Mouse (Mus musculus) 3T3-L1 (cell line): ENCODE data around the gene Arhgap15.

Experiments
- DNase-seq: peaks from one replicate; pipeline ENCODE4 v3.0.0-alpha.2; 2015; ENCODE audit warnings: low read depth, low spot score

The Arhgap15 gene

GRCm38 (mm10) chr2:44184476-44184875, 435.9 kb downstream of the Arhgap15 start:
- DNase-seq, result no peak

GRCm38 (mm10) chr2:44190749-44191148, 442.1 kb downstream of the Arhgap15 start:
- no peak for DNase-seq

GRCm38 (mm10) chr2:44192058-44192457, 443.4 kb downstream of the Arhgap15 start:
- DNase-seq, result no peak

- DNase-seq, result no peak
Measured at GRCm38 (mm10) chr2:44215506-44215905, 466.9 kb downstream of the Arhgap15 start.

DNA sequence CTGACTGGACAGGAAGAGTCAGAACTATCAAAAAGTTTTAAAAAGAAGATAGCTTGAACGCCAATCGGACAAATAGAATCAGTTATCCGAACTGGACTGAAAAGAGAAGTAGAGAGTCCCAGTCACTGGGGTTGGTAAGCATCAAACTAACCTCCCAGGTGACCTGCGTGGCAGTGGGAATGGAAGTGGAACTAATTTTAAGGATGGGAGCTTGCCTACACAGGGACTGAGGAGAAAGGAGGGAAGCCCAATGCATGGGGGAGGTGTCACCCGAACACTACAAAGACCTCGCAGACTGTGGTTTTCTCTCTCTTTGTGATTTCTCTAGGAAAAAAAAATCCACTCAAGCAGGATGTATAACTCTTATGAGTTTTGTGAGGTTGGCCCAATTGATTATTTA, 469.2 kb downstream of the Arhgap15 start:
- no peak for DNase-seq

GRCm38 (mm10) chr2:44218317-44218716, 469.7 kb downstream of the Arhgap15 start:
- DNase-seq, result no peak

- no peak for DNase-seq
Measured at GRCm38 (mm10) chr2:44221686-44222085, 473.1 kb downstream of the Arhgap15 start.

- peak; percentile 20 for DNase-seq
Measured at GRCm38 (mm10) chr2:44222176-44222753, 473.6 kb downstream of the Arhgap15 start.

DNA sequence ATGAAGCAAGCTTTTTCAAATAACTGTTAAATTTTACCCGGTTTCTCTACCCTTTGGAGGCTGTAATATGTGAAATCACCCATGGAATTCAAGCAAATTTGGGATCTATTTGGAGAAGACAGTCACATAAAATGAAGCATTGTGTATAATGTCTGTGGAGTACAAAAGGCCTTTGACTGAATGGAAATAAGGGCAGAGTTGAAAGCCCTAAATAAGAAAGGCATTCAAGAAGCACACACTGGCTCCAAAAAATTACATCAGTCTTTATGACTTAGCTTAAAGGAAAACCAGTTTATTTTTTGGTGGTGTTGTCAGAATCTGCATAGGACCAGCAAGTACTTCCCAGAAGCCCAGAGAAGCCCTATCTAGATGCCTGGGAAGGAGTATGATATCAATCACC, 486.2 kb downstream of the Arhgap15 start:
- DNase-seq, result no peak

DNA sequence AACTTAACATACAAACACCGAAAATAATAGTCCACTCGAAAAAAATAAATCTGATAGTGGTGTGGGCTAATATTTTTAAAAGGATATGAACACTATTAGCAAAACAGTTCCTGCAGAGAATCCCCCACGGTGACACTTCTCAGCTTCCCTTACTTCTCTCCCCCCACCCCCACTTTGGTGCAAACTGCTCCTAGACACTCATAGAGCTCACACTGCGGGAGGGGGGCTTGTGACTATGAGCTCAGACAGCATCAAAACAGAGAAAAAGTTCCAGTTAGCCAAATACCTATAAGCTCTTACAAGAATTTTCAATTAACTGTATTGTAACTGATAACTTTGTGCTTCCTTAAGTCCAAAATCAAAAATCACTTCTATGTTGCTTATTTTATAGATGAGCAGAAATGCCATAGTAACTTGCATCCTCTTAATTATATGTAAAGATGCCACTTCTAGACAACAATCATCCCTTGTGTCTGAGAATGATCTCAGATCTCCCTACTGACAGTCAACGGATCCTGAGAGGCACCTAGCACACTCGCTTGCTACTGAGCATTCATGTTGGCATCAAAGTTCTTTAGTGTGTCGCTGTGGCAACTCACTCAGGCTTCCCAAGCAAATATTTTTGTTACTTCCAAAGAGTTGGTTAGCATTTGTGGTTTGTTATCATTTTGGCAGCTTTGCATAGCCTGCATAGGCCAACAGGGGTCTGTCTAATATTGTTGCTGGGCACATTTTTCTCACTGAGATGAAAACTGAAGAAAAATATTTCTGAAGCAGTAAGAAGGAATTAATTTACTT, 493.2 kb downstream of the Arhgap15 start:
- peak; percentile 6 for DNase-seq

- no peak for DNase-seq
Measured at GRCm38 (mm10) chr2:44242628-44243255, 494.1 kb downstream of the Arhgap15 start.

- DNase-seq, result no peak
Measured at GRCm38 (mm10) chr2:44255343-44255742, 506.7 kb downstream of the Arhgap15 start.

DNA sequence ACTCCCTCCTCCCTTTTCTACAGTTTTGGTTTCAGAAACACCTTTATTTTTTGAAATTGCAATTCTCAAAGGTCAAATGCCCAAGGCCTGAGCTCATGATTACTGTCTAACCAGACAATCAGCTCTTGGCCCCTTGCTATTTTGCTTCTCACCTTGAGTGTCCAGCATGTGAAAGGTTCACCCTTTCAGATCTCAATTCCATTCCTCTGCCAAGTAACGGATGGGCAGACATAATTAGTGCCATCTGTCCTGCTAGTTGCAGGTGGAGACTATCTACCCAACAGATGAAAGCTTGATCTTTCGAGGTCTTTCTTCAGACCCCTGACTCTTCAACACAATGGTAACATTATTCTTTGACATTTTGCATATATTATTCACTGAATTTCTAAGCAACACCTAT, 509.3 kb downstream of the Arhgap15 start:
- no peak for DNase-seq

- no peak for DNase-seq
Measured at GRCm38 (mm10) chr2:44271455-44272346, 523.1 kb downstream of the Arhgap15 start.

- no peak for DNase-seq
Measured at GRCm38 (mm10) chr2:44272606-44273005, 524.0 kb downstream of the Arhgap15 start.

DNA sequence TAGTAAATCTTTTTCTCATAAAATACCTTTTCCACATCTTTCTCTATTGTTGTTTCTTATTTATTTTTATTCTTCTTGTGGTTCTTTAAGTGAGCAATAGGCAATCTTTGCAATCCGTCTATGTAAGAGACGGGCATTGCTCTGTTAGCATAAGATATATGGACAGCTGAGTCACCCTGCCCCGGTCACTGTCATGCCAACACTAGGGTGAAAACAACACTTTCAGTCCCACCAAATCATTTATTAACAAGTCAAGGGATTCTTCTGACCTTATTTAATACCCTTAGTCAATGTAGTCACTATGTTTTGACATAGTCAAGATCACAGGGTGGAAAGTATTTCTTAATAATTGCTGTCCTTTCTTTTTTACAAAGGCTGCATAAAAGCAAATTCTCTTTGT, 525.8 kb downstream of the Arhgap15 start:
- DNase-seq, result no peak

DNA sequence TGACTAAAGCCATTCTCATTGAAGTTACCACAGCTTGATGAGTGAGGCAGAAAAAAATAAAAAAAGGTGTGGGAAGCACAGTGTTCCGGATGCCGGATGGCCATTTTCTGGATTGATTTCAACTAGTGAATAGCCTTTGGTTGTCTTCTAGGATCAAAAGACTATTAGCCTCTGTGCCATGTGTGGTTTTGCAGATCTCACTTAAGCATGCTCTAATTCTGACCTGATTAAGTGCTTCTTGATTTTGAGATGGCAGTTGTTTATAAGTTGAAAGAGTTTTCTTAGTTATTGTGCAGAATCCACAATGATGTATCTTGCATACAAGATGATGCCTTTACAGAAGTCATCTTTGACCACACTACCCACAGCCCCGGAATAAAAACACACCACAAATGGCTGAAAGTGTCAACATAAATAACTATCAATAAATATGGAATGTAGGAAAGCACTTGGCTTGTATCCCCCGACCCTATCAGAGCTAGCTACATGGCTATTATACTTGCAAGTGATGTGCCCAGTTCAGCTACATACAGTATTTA, 537.6 kb downstream of the Arhgap15 start:
- DNase-seq, result no peak

DNA sequence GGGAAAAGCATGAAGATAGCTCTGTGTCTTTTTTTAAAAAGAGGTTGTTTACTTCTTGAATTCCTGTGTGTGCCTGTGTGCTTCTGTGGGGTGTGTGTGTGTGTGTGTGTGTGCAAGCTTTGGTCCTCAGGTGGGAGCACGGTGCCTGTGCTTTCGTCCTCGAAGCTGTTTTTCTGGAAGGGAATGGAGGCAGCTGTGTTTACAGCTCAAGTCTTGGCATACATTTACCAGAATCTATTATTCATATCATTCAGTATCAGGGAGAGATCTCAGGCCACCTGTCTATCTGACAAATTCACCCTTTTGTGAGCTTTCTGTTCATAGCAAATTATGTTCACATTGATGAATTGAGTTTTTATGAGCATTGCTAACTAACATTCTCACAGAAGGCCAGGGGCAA, 550.5 kb downstream of the Arhgap15 start:
- DNase-seq, result no peak

DNA sequence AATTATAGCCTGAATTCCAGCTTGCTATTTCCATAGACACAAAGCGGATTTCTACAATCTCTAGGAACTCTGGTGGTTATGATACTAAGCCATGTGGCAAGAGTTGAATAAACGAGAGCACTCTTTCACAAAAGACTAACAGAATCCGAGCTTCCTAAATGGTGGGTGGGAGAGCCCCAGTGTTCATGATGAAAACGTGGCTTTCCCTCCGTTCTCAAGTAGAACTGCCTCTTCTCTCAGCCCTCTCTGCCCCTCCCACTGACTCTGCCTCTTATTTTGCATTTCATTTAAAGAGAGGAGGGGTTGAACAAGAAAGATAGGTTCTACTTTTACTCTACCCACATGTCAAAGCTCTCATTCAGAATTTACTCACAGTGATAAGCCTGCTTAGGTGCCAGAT, 551.3 kb downstream of the Arhgap15 start:
- no peak for DNase-seq

DNA sequence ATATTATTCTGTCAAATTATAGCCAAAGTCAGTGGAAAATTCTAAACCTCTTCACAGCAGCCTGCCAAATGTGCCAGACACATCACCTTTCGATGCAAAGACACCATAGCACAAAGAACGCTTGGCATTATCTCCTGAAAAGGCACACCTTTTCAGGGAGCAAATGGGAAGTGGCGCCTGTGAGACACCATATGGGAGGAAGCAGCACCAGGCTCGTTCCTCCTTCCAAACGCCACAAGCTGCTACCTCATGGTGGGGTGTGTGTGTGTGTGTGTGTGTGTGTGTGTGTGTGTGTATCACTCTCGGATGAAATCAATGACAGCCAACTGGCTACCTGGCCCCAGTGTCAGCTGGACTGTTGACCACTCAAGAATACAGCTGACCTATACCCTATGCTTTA, 551.8 kb downstream of the Arhgap15 start:
- DNase-seq, result no peak

DNA sequence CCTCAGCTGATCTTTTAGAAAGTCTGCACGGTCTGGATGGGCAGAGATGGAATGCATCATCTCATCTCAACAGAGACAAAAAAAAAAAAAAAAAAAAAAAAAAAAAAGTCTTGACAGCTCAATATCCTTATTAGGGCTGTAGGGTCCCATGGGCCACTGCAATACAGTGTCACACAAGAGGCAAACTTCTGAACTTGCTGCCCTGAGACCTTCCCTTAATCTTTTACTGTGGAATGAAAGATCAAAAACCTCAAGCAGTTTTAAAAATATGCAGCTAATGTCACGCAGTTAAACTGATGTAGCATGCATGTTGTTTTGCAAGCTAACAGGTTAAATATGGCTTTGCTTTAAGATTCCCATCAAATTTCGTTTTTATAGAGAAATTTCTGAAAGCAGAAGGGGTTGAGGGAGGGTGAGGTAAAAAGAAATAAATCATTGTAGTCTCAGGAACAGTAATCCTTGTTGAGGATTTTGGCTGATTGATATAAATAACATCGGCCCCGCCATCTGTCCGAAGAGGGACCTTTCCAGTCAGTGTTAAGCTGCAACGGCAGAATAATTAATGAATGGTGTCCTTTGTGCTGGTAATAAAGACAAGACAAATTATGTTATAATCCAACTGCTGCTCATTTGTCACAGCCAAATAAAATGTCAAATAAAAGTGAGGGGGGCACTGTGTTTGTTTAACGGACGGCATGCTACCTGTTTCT, 555.8 kb downstream of the Arhgap15 start:
- no peak for DNase-seq
